Mouse (Mus musculus) thymus, adult 2 months (tissue): ENCODE data around the gene Enox1.

Source experiments
- CTCF ChIP-seq: fragments of 200-500 bp; IDR thresholded peaks from 2 replicates; pipeline ENCODE4 v1.5.1; 2012; ENCODE audit warnings: mild to moderate bottlenecking, control low read depth, low read length, moderate library complexity, borderline replicate concordance; ENCODE audit not compliant: control insufficient read depth, poor library complexity, insufficient read depth; ENCODE audit errors: extremely low read depth
- POLR2A ChIP-seq: fragments of 200-500 bp; IDR thresholded peaks from 2 replicates; pipeline ENCODE4 v1.6.1; 2012; ENCODE audit warnings: mild to moderate bottlenecking, low read length, control low read depth, moderate library complexity; ENCODE audit not compliant: control insufficient read depth, poor library complexity, insufficient read depth; ENCODE audit errors: extremely low read depth

DNA sequence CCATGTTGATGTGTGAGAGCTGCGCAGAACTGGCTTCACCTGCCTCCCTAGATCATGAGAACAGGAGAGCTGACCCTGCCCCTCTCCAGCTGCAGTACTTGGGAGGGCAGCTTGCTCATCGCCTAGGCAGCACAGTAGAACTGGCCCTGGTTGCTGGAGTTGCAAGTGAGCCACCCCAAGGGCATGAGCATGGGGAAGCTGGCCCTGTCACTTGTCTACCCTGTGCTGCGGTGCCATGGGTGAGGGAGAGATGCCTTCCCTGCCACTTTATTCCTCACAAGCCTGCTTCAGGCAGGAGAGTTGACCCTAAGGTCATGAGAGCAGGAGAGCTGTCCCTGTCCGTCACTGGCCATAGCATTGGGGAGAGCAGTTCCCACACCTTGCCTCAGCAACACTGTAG lies 295.4 kb downstream of the Enox1 start:
- TF ChIP-seq CTCF (no peak), POLR2A (no peak)
